9 mouse cellular contexts compared by ENCODE assay signal in genomic region chr7:35636229-35636628, GRCm38 (mm10). TPM values are rescaled to one million over a fixed set of nuclear protein-coding genes. Genes with fewer than 3 reads are reported as not detected.
A peak's percentile ranks its signal among the peaks of the same experiment; 100 is the strongest.
DNase-seq lines count a peak whose midpoint lies in the region; ATAC-seq and TF ChIP-seq lines count a peak whose summit lies in the region.
"Had no signal": no experiment of that assay in that cellular context is flagged by ENCODE, and none has a peak within 500 bp of the region (broad histone marks: within the 10 kb centered on the region; RNA-seq: fewer than 3 reads in every experiment).

No protein-coding gene starts in this region.

- peak; percentile 83 for TF ChIP-seq CTCF in layer of hippocampus, adult 2 months (conservative IDR thresholded peaks at IDR 0.05)

- no peak overlapping the region for H3K4me3 ChIP-seq in layer of hippocampus, adult 2 months
- H3K4me3 ChIP-seq in embryonic facial prominence, embryonic 10.5 days: no peak overlapping the region
- H3K4me3 ChIP-seq: heart, embryonic 15.5 days had no signal

- no peaks in the 10 kb centered on the region for H3K27me3 ChIP-seq in embryonic facial prominence, embryonic 10.5 days (replicated peaks; ENCODE audit: low read depth, poor library complexity, severe bottlenecking)
- H3K27me3 ChIP-seq: heart, embryonic 15.5 days had no signal

- ATAC-seq in CD4-positive, CD25-positive, alpha-beta regulatory T cell, adult 4 months: peak; percentile 37
- ATAC-seq in frontal cortex, adult (ENCODE audit: low TSS enrichment): no peak

- H3K9me3 ChIP-seq in embryonic facial prominence, embryonic 10.5 days: no peaks in the 10 kb centered on the region
- H3K9me3 ChIP-seq: heart, embryonic 15.5 days had no signal

- H3K4me1 ChIP-seq in embryonic facial prominence, embryonic 10.5 days: no peaks in the 10 kb centered on the region
- H3K4me1 ChIP-seq: heart, embryonic 15.5 days had no signal

- 74% methylated on average over 6 of the region's 6 CpGs for WGBS in embryonic facial prominence, embryonic 10.5 days

- peaks cover 80% of the 10 kb centered on the region for H3K36me3 ChIP-seq in embryonic facial prominence, embryonic 10.5 days (replicated peaks)

- no peak overlapping the region for H3K27ac ChIP-seq in layer of hippocampus, adult 2 months
- H3K27ac ChIP-seq in embryonic facial prominence, embryonic 10.5 days (replicated peaks): no peak overlapping the region
- H3K27ac ChIP-seq: heart, embryonic 15.5 days had no signal

- peak; percentile 57 to 70 for DNase-seq in cerebellum, postnatal 14 days
- DNase-seq in cerebellum, adult 11 months: no peak
- peak in 1 of 2 experiments; percentile 30 for DNase-seq in layer of hippocampus, adult 2 months (ENCODE audit: low spot score in 2 of 2)
- no peak for DNase-seq in layer of hippocampus, postnatal 14 days (ENCODE audit: low spot score in 2 of 2)
- DNase-seq in embryonic facial prominence, embryonic 10.5 days (ENCODE audit: low spot score): peak; percentile 30
- DNase-seq in retina, postnatal 7 days (ENCODE audit: low read depth, low spot score): peak; percentile 41

RNA-seq across cellular contexts. Expression of gene Pdcd5, which starts 11.1 kb away (rescaled TPM):
- total RNA-seq in layer of hippocampus, adult 2 months (2021): 10 to 100 TPM; 71.8 to 72.4 TPM
- total RNA-seq in layer of hippocampus, postnatal 14 days (2021): 10 to 100 TPM; 83.5 to 87.2 TPM
- 10 to 100 TPM; 77.3 to 77.7 TPM for polyA plus RNA-seq in CD4-positive, CD25-positive, alpha-beta regulatory T cell, adult 4 months (2017; shearing (Covaris generic))
- polyA plus RNA-seq in embryonic facial prominence, embryonic 10.5 days (2016; fragmentation: Nextera tagmentation; extraction: Ambion mirVana): 313 and 320 TPM in 2 replicates

RNA-seq across cellular contexts. Expression of gene Ankrd27, which starts 50.2 kb away (rescaled TPM):
- 10 to 100 TPM; 35.8 to 44.2 TPM for total RNA-seq in layer of hippocampus, adult 2 months (2021)
- total RNA-seq in layer of hippocampus, postnatal 14 days (2021): 10 to 100 TPM; 42.8 to 46.7 TPM
- 10 to 100 TPM; 52.8 to 73.2 TPM for polyA plus RNA-seq in CD4-positive, CD25-positive, alpha-beta regulatory T cell, adult 4 months (2017; shearing (Covaris generic))
- 44.1 TPM in 2 replicates for polyA plus RNA-seq in embryonic facial prominence, embryonic 10.5 days (2016; fragmentation: Nextera tagmentation; extraction: Ambion mirVana)

RNA-seq across cellular contexts. Expression of gene Rgs9bp, which starts 50.8 kb away (rescaled TPM):
- total RNA-seq in layer of hippocampus, adult 2 months (2021): under 1 TPM; 0.34 to 0.51 TPM
- under 1 TPM; 0.51 to 0.52 TPM for total RNA-seq in layer of hippocampus, postnatal 14 days (2021)
- not detected for polyA plus RNA-seq in CD4-positive, CD25-positive, alpha-beta regulatory T cell, adult 4 months (2017; shearing (Covaris generic))
- polyA plus RNA-seq in embryonic facial prominence, embryonic 10.5 days (2016; fragmentation: Nextera tagmentation; extraction: Ambion mirVana): 0.24 and 0.28 TPM in 2 replicates

Comparison
In these comparisons a context has a peak if more than half of its experiments do, and no peak if none do; other contexts are left out.
1. DNase-seq: peak in cerebellum, postnatal 14 days (2 of 2), embryonic facial prominence, embryonic 10.5 days (single experiment) and retina, postnatal 7 days (single experiment); none in cerebellum, adult 11 months (single experiment) and layer of hippocampus, postnatal 14 days (0 of 2).